ENCODE assay signal across 14 mouse cellular contexts in genomic region chr10:80215048-80215772, GRCm38 (mm10). TPM values are rescaled to one million over a fixed set of nuclear protein-coding genes. Genes with fewer than 3 reads are reported as not detected.
DNase-seq lines count a peak whose midpoint lies in the region; ATAC-seq and TF ChIP-seq lines count a peak whose summit lies in the region.
"Had no signal": no experiment of that assay in that cellular context is flagged by ENCODE, and none has a peak within 500 bp of the region (broad histone marks: within the 10 kb centered on the region; RNA-seq: fewer than 3 reads in every experiment).

No protein-coding gene starts in this region.

- H3K9me3 ChIP-seq in E14TG2a.4 (ENCODE audit: low read length) (no peaks in the 10 kb centered on the region), ES-Bruce4 (replicated peaks; ENCODE audit: control insufficient read depth, insufficient read depth, low read length, poor library complexity, severe bottlenecking) (no peaks in the 10 kb centered on the region)
- H3K9me3 ChIP-seq in forebrain, embryonic 12.5 days = no peaks in the 10 kb centered on the region
- H3K9me3 ChIP-seq: G1E had no signal

- H3K27me3 ChIP-seq in E14TG2a.4 (ENCODE audit: insufficient read depth, low read length) (peaks cover 5% of the 10 kb centered on the region; the same call in 1 of the 2 replicates), ES-Bruce4 (ENCODE audit: control insufficient read depth, insufficient read depth, low read length, poor library complexity, severe bottlenecking) (no peaks in the 10 kb centered on the region)
- H3K27me3 ChIP-seq in forebrain, embryonic 12.5 days = no peaks in the 10 kb centered on the region

- ATAC-seq in forebrain, embryonic 12.5 days (ENCODE audit: low FRiP score) = 0 out of 2 replicates have a peak, but pooled peaks have one; percentile 41
- ATAC-seq in megakaryocyte, adult 5-6 weeks (ENCODE audit: poor library complexity, severe bottlenecking) = peak; percentile 57; the same call in 1 of the 2 replicates
- ATAC-seq in erythroid progenitor cell, adult 5-6 weeks (replicated peaks; ENCODE audit: low FRiP score, poor library complexity, severe bottlenecking) = no peak

- WGBS in forebrain, embryonic 12.5 days = 9% methylated on average over 16 of the region's 16 CpGs

- H3K4me2 ChIP-seq in forebrain, embryonic 12.5 days = 0 out of 2 replicates have a peak overlapping the region, but pooled peaks have one; percentile 15

- no peak overlapping the region; the same call in 1 of the 2 replicates for H3K27ac ChIP-seq in ES-Bruce4 (ENCODE audit: insufficient read depth, low read length)
- peak overlapping the region; percentile 71 for H3K27ac ChIP-seq in forebrain, embryonic 12.5 days
- H3K27ac ChIP-seq: heart, adult 2 months had no signal

- H3K9ac ChIP-seq in ES-Bruce4 (ENCODE audit: low read depth, poor library complexity, severe bottlenecking) = peak overlapping the region; percentile 6; the same call in 1 of the 2 replicates
- no peak overlapping the region for H3K9ac ChIP-seq in forebrain, embryonic 12.5 days

- H3K36me3 ChIP-seq in E14TG2a.4 (ENCODE audit: insufficient read depth, low read length) (no peaks in the 10 kb centered on the region), ES-Bruce4 (ENCODE audit: control insufficient read depth, insufficient read depth, low read length, poor library complexity, severe bottlenecking) (no peaks in the 10 kb centered on the region)
- no peaks in the 10 kb centered on the region for H3K36me3 ChIP-seq in forebrain, embryonic 12.5 days (replicated peaks)
- H3K36me3 ChIP-seq: G1E had no signal

- no peak for DNase-seq in thymus, postnatal 36 days
- no peak for DNase-seq in cerebellum, postnatal 10 days
- DNase-seq in adrenal gland, adult 18-20 months (ENCODE audit: low spot score in 2 of 2) = no peak
- DNase-seq: adrenal gland, adult 8-10 months; cerebellum, adult 11-12 months; heart, adult 2 months; liver; thymus, postnatal 4 days had no signal

- no peak for TF ChIP-seq EP300 in ES-Bruce4 (IDR thresholded peaks at IDR 0.05; ENCODE audit: insufficient read depth, low read depth, low read length)

- TF ChIP-seq CTCF in E14TG2a.4 (conservative IDR thresholded peaks at IDR 0.05; ENCODE audit: low read length) (no peak), ES-Bruce4 (IDR thresholded peaks at IDR 0.05; ENCODE audit: low read depth, low read length) (no peak)

- H3K4me3 ChIP-seq in E14TG2a.4 (replicated peaks; ENCODE audit: low read length) (peak overlapping the region; percentile 35; the same call in 1 of the 2 replicates), ES-Bruce4 (ENCODE audit: low read depth, low read length) (no peak overlapping the region)
- H3K4me3 ChIP-seq in forebrain, embryonic 12.5 days (replicated peaks) = no peak overlapping the region
- H3K4me3 ChIP-seq: heart, adult 2 months had no signal

- no peak for TF ChIP-seq POLR2A in ES-Bruce4 (IDR thresholded peaks at IDR 0.05; ENCODE audit: insufficient read depth, low read length)

- H3K4me1 ChIP-seq in E14TG2a.4 (replicated peaks; ENCODE audit: low read depth, low read length) = peaks cover 36% of the 10 kb centered on the region
- H3K4me1 ChIP-seq in ES-Bruce4 (ENCODE audit: control insufficient read depth, insufficient read depth, low read length) = peaks cover 3% of the 10 kb centered on the region
- peaks cover 19% of the 10 kb centered on the region for H3K4me1 ChIP-seq in forebrain, embryonic 12.5 days

RNA-seq across cellular contexts. Expression of gene Mum1, which starts 11.0 kb away (rescaled TPM):
- polyA plus RNA-seq in ES-Bruce4 (2011; ENCODE audit: insufficient read depth, insufficient read length, low read depth, missing spikeins) = 35.7 and 36.5 TPM in 2 replicates
- polyA plus RNA-seq in forebrain, embryonic 12.5 days (2016; fragmentation: Nextera tagmentation; extraction: Ambion mirVana) = 55.5 and 58.4 TPM in 2 replicates
- total RNA-seq in megakaryocyte, adult 5-6 weeks (2015) = 34.0 and 46.2 TPM in 2 replicates
- 40.3 and 45.5 TPM in 2 replicates for total RNA-seq in megakaryocyte, adult 5-6 weeks (2017)
- total RNA-seq in erythroid progenitor cell, adult 5-6 weeks (2015; ENCODE audit: low replicate concordance) = 26.3 and 59.5 TPM in 2 replicates
- total RNA-seq in erythroid progenitor cell, adult 5-6 weeks (2017; ENCODE audit: low replicate concordance) = 65.3 and 74.2 TPM in 2 replicates
- total RNA-seq in adrenal gland, adult 18-20 months (2021) = 10 to 100 TPM; 17.4 to 18.4 TPM

RNA-seq across cellular contexts. Expression of gene Ndufs7, which starts 33.7 kb away (rescaled TPM):
- polyA plus RNA-seq in ES-Bruce4 (2011; ENCODE audit: insufficient read depth, insufficient read length, low read depth, missing spikeins) = 63.9 and 72.8 TPM in 2 replicates
- 201 and 216 TPM in 2 replicates for polyA plus RNA-seq in forebrain, embryonic 12.5 days (2016; fragmentation: Nextera tagmentation; extraction: Ambion mirVana)
- 113 and 114 TPM in 2 replicates for total RNA-seq in megakaryocyte, adult 5-6 weeks (2015)
- 84.8 and 86.1 TPM in 2 replicates for total RNA-seq in megakaryocyte, adult 5-6 weeks (2017)
- total RNA-seq in erythroid progenitor cell, adult 5-6 weeks (2015; ENCODE audit: low replicate concordance) = 87.6 and 109 TPM in 2 replicates
- total RNA-seq in erythroid progenitor cell, adult 5-6 weeks (2017; ENCODE audit: low replicate concordance) = 43.9 and 66.0 TPM in 2 replicates
- total RNA-seq in adrenal gland, adult 18-20 months (2021) = 100 to 1,000 TPM; 294 to 370 TPM

RNA-seq across cellular contexts. Expression of gene Efna2, which starts 35.9 kb away (rescaled TPM):
- 7.2 and 11.2 TPM in 2 replicates for polyA plus RNA-seq in ES-Bruce4 (2011; ENCODE audit: insufficient read depth, insufficient read length, low read depth, missing spikeins)
- polyA plus RNA-seq in forebrain, embryonic 12.5 days (2016; fragmentation: Nextera tagmentation; extraction: Ambion mirVana) = 36.4 and 48.9 TPM in 2 replicates
- total RNA-seq in megakaryocyte, adult 5-6 weeks (2015) = 0.49 TPM in 1 of 2 replicates, not detected in the other
- 0.12 TPM in 1 of 2 replicates, not detected in the other for total RNA-seq in megakaryocyte, adult 5-6 weeks (2017)
- not detected in 2 replicates for total RNA-seq in erythroid progenitor cell, adult 5-6 weeks (2015; ENCODE audit: low replicate concordance)
- total RNA-seq in erythroid progenitor cell, adult 5-6 weeks (2017; ENCODE audit: low replicate concordance) = not detected in 2 replicates
- total RNA-seq in adrenal gland, adult 18-20 months (2021) = 1 to 10 TPM; 1.3 to 2.1 TPM
- total RNA-seq: G1E had no signal

RNA-seq across cellular contexts. Expression of gene 1600002K03Rik, which starts 42.5 kb away (rescaled TPM):
- polyA plus RNA-seq in ES-Bruce4 (2011; ENCODE audit: insufficient read depth, insufficient read length, low read depth, missing spikeins) = 7.6 and 7.7 TPM in 2 replicates
- 11.1 and 11.6 TPM in 2 replicates for polyA plus RNA-seq in forebrain, embryonic 12.5 days (2016; fragmentation: Nextera tagmentation; extraction: Ambion mirVana)
- total RNA-seq in megakaryocyte, adult 5-6 weeks (2015) = 19.3 and 21.0 TPM in 2 replicates
- 18.8 and 20.9 TPM in 2 replicates for total RNA-seq in megakaryocyte, adult 5-6 weeks (2017)
- not detected in 2 replicates for total RNA-seq in erythroid progenitor cell, adult 5-6 weeks (2015; ENCODE audit: low replicate concordance)
- total RNA-seq in erythroid progenitor cell, adult 5-6 weeks (2017; ENCODE audit: low replicate concordance) = not detected in 2 replicates
- total RNA-seq in adrenal gland, adult 18-20 months (2021) = 10 to 100 TPM; 14.7 to 16.6 TPM

RNA-seq across cellular contexts. Expression of gene Gamt, which starts 45.6 kb away (rescaled TPM):
- polyA plus RNA-seq in ES-Bruce4 (2011; ENCODE audit: insufficient read depth, insufficient read length, low read depth, missing spikeins) = 0.68 and 0.82 TPM in 2 replicates
- polyA plus RNA-seq in forebrain, embryonic 12.5 days (2016; fragmentation: Nextera tagmentation; extraction: Ambion mirVana) = 15.9 and 19.0 TPM in 2 replicates
- total RNA-seq in megakaryocyte, adult 5-6 weeks (2015) = 6.3 and 6.7 TPM in 2 replicates
- total RNA-seq in megakaryocyte, adult 5-6 weeks (2017) = 4.4 and 10.2 TPM in 2 replicates
- 1.4 TPM in 1 of 2 replicates, not detected in the other for total RNA-seq in erythroid progenitor cell, adult 5-6 weeks (2015; ENCODE audit: low replicate concordance)
- not detected in 2 replicates for total RNA-seq in erythroid progenitor cell, adult 5-6 weeks (2017; ENCODE audit: low replicate concordance)
- 100 to 1,000 TPM; 146 to 236 TPM for total RNA-seq in adrenal gland, adult 18-20 months (2021)
- total RNA-seq: G1E had no signal
